Mouse (Mus musculus) E14TG2a.4 (cell line): ENCODE results near the gene Kmt2c.

Source experiments
- H3K27me3 ChIP-seq: 2 replicates; pipeline ENCODE4 v1.6.1; 2014; ENCODE audit warnings: low read length, control low read depth; ENCODE audit not compliant: insufficient read depth
- H3K36me3 ChIP-seq: 2 replicates; pipeline ENCODE4 v1.6.1; 2014; ENCODE audit warnings: low read length, control low read depth; ENCODE audit not compliant: insufficient read depth
- H3K4me1 ChIP-seq: replicated peaks from 2 replicates; pipeline ENCODE4 v1.6.1; 2014; ENCODE audit warnings: low read depth, low read length, control low read depth
- H3K4me3 ChIP-seq: replicated peaks from 2 replicates; pipeline ENCODE4 v1.5.1; 2014; ENCODE audit warnings: mild to moderate bottlenecking, low read length
- H3K9me3 ChIP-seq: 2 replicates; pipeline ENCODE4 v1.6.1; 2014; ENCODE audit warnings: low read length, control low read depth
- CTCF ChIP-seq: conservative IDR thresholded peaks from 2 replicates; pipeline ENCODE4 v1.5.1; 2014; ENCODE audit warnings: low read length
- NANOG ChIP-seq: IDR thresholded peaks from 2 replicates; pipeline ENCODE4 v1.6.1; 2014; ENCODE audit warnings: borderline replicate concordance, low read length, mixed read lengths
- POU5F1 ChIP-seq: IDR thresholded peaks from 2 replicates; pipeline ENCODE4 v1.6.1; 2014; ENCODE audit warnings: low read length, borderline replicate concordance

The Kmt2c gene

GRCm38 (mm10) chr5:25383581-25383980 lies 115.0 kb downstream of the Kmt2c start:
- no peaks in the 10 kb centered on the region for H3K9me3 ChIP-seq
- TF ChIP-seq CTCF: no peak
- no peak for TF ChIP-seq POU5F1
- no peak for TF ChIP-seq NANOG

GRCm38 (mm10) chr5:25379188-25379587 lies 119.4 kb downstream of the Kmt2c start:
- Histone ChIP-seq H3K27me3 (no peaks in the 10 kb centered on the region), H3K36me3 (peaks cover 10% of the 10 kb centered on the region), H3K9me3 (no peaks in the 10 kb centered on the region), H3K4me3 (no peak overlapping the region), H3K4me1 (0 out of 2 replicates have a peak, but pooled peaks cover 3% of the 10 kb centered on the region)
- no peak for TF ChIP-seq CTCF
- TF ChIP-seq POU5F1: no peak
- no peak for TF ChIP-seq NANOG

More at GRCm38 (mm10) chr5:25383581-25383980, 115.0 kb downstream of the Kmt2c start:
- peaks cover 17% of the 10 kb centered on the region for H3K36me3 ChIP-seq
- no peaks in the 10 kb centered on the region for H3K27me3 ChIP-seq
- H3K4me1 ChIP-seq: 0 out of 2 replicates have a peak, but pooled peaks cover 3% of the 10 kb centered on the region
- no peak overlapping the region for H3K4me3 ChIP-seq

- Histone ChIP-seq H3K4me1 (no peaks in the 10 kb centered on the region), H3K4me3 (no peak overlapping the region), H3K27me3 (no peaks in the 10 kb centered on the region), H3K36me3 (peaks cover 8% of the 10 kb centered on the region), H3K9me3 (no peaks in the 10 kb centered on the region)
- TF ChIP-seq CTCF (no peak), NANOG (no peak), POU5F1 (no peak)
Measured at GRCm38 (mm10) chr5:25368420-25368819, 130.2 kb downstream of the Kmt2c start.

- no peaks in the 10 kb centered on the region for H3K4me1 ChIP-seq
- TF ChIP-seq CTCF: no peak
- TF ChIP-seq POU5F1: no peak
- no peak for TF ChIP-seq NANOG
- peaks cover 3% of the 10 kb centered on the region; the same call in 1 of the 2 replicates for H3K36me3 ChIP-seq
- H3K9me3 ChIP-seq: no peaks in the 10 kb centered on the region
- H3K4me3 ChIP-seq: no peak overlapping the region
- no peaks in the 10 kb centered on the region for H3K27me3 ChIP-seq
Measured at GRCm38 (mm10) chr5:25367126-25367525, 131.5 kb downstream of the Kmt2c start.

- H3K4me1 ChIP-seq: no peaks in the 10 kb centered on the region
- H3K9me3 ChIP-seq: no peaks in the 10 kb centered on the region
- no peak overlapping the region for H3K4me3 ChIP-seq
- peaks cover 12% of the 10 kb centered on the region for H3K36me3 ChIP-seq
- H3K27me3 ChIP-seq: no peaks in the 10 kb centered on the region
- TF ChIP-seq CTCF (no peak), POU5F1 (no peak), NANOG (no peak)
Measured at GRCm38 (mm10) chr5:25353509-25353908, 145.1 kb downstream of the Kmt2c start.

- Histone ChIP-seq H3K4me3 (no peak overlapping the region), H3K27me3 (no peaks in the 10 kb centered on the region), H3K4me1 (no peaks in the 10 kb centered on the region), H3K36me3 (peaks cover 8% of the 10 kb centered on the region), H3K9me3 (no peaks in the 10 kb centered on the region)
- TF ChIP-seq NANOG (no peak), POU5F1 (no peak), CTCF (no peak)
Measured at GRCm38 (mm10) chr5:25331322-25331721, 167.3 kb downstream of the Kmt2c start.

GRCm38 (mm10) chr5:25313881-25314280 lies 184.7 kb downstream of the Kmt2c start:
- no peak overlapping the region for H3K4me3 ChIP-seq
- peaks cover 58% of the 10 kb centered on the region for H3K36me3 ChIP-seq
- no peaks in the 10 kb centered on the region for H3K9me3 ChIP-seq
- H3K4me1 ChIP-seq: no peaks in the 10 kb centered on the region
- TF ChIP-seq POU5F1: no peak
- TF ChIP-seq CTCF: no peak
- TF ChIP-seq NANOG: no peak
- no peaks in the 10 kb centered on the region for H3K27me3 ChIP-seq

GRCm38 (mm10) chr5:25310226-25310625 lies 188.4 kb downstream of the Kmt2c start:
- Histone ChIP-seq H3K36me3 (peaks cover 50% of the 10 kb centered on the region), H3K4me1 (no peaks in the 10 kb centered on the region), H3K9me3 (no peaks in the 10 kb centered on the region), H3K27me3 (no peaks in the 10 kb centered on the region), H3K4me3 (no peak overlapping the region)
- no peak for TF ChIP-seq CTCF
- TF ChIP-seq NANOG: no peak
- no peak for TF ChIP-seq POU5F1

GRCm38 (mm10) chr5:25296830-25297229 lies 201.8 kb downstream of the Kmt2c start:
- Histone ChIP-seq H3K4me3 (no peak overlapping the region), H3K4me1 (0 out of 2 replicates have a peak, but pooled peaks cover 3% of the 10 kb centered on the region), H3K27me3 (no peaks in the 10 kb centered on the region), H3K9me3 (no peaks in the 10 kb centered on the region), H3K36me3 (peaks cover 51% of the 10 kb centered on the region)
- TF ChIP-seq POU5F1: no peak
